Mouse (Mus musculus): ENCODE results near the gene Dffb. TPM values are rescaled to one million over a fixed set of nuclear protein-coding genes. Genes with fewer than 3 reads are reported as not detected.

Gene Dffb
- total RNA-seq (2015) (8.6 and 11.4 TPM in 2 replicates), total RNA-seq (2017) (13.7 and 14.1 TPM in 2 replicates)

GRCm38 (mm10) chr4:153974431-153975291 is at the start of gene Dffb, which contains the start of gene Cep104:
Dffb (minus strand) TSS chr4:153975126.
Cep104 (plus strand) TSS chr4:153975194.
- peak; percentile 81 for ATAC-seq (replicated peaks; ENCODE audit: poor library complexity)

- ATAC-seq (replicated peaks; ENCODE audit: poor library complexity) = peak; percentile 59
Measured at GRCm38 (mm10) chr4:154023754-154024601, 49.1 kb upstream of the Dffb start.

GRCm38 (mm10) chr4:154022844-154023243 is 47.9 kb upstream of the Dffb start:
- no peak for ATAC-seq (replicated peaks; ENCODE audit: poor library complexity)

GRCm38 (mm10) chr4:154022407-154022806 is 47.5 kb upstream of the Dffb start:
- ATAC-seq (replicated peaks; ENCODE audit: poor library complexity) = no peak

- no peak for ATAC-seq (replicated peaks; ENCODE audit: poor library complexity)
Measured at GRCm38 (mm10) chr4:154021432-154021831, 46.5 kb upstream of the Dffb start.

GRCm38 (mm10) chr4:154019571-154019970 is 44.6 kb upstream of the Dffb start:
- peak; percentile 43 for ATAC-seq (replicated peaks; ENCODE audit: poor library complexity)

GRCm38 (mm10) chr4:154015476-154015875 is 40.5 kb upstream of the Dffb start:
- no peak for ATAC-seq (replicated peaks; ENCODE audit: poor library complexity)

- ATAC-seq (replicated peaks; ENCODE audit: poor library complexity) = peak; percentile 53
Measured at GRCm38 (mm10) chr4:154012132-154012882, 37.4 kb upstream of the Dffb start.

- ATAC-seq (replicated peaks; ENCODE audit: poor library complexity) = peak; percentile 88
Measured at GRCm38 (mm10) chr4:154011646-154012089, 36.7 kb upstream of the Dffb start, which contains the start of gene Lrrc47. Lrrc47 (plus strand) TSS chr4:154011731.

- ATAC-seq (replicated peaks; ENCODE audit: poor library complexity) = peak; percentile 43
Measured at GRCm38 (mm10) chr4:154010907-154011645, 36.1 kb upstream of the Dffb start.

- ATAC-seq (replicated peaks; ENCODE audit: poor library complexity) = no peak
Measured at GRCm38 (mm10) chr4:154007759-154008158, 32.8 kb upstream of the Dffb start.

- ATAC-seq (replicated peaks; ENCODE audit: poor library complexity) = no peak
Measured at GRCm38 (mm10) chr4:154006264-154006663, 31.3 kb upstream of the Dffb start.

- ATAC-seq (replicated peaks; ENCODE audit: poor library complexity) = no peak
Measured at GRCm38 (mm10) chr4:154005488-154005887, 30.6 kb upstream of the Dffb start.

GRCm38 (mm10) chr4:153993505-153993904 is 18.6 kb upstream of the Dffb start:
- no peak for ATAC-seq (replicated peaks; ENCODE audit: poor library complexity)

- ATAC-seq (replicated peaks; ENCODE audit: poor library complexity) = no peak
Measured at GRCm38 (mm10) chr4:153992715-153993114, 17.8 kb upstream of the Dffb start.

- no peak for ATAC-seq (replicated peaks; ENCODE audit: poor library complexity)
Measured at GRCm38 (mm10) chr4:153980470-153980869, 5.5 kb upstream of the Dffb start.

GRCm38 (mm10) chr4:153979243-153979642 is 4.3 kb upstream of the Dffb start:
- ATAC-seq (replicated peaks; ENCODE audit: poor library complexity) = no peak

GRCm38 (mm10) chr4:153975768-153976167 is 842 bp upstream of the Dffb start:
- peak; percentile 47 for ATAC-seq (replicated peaks; ENCODE audit: poor library complexity)

- peak; percentile 18 for ATAC-seq (replicated peaks; ENCODE audit: poor library complexity)
Measured at GRCm38 (mm10) chr4:153975292-153975662, 351 bp upstream of the Dffb start.

GRCm38 (mm10) chr4:153968063-153968462 is 6.9 kb downstream of the Dffb start:
- ATAC-seq (replicated peaks; ENCODE audit: poor library complexity) = no peak

Data from megakaryocyte progenitor cell, adult 5-6 weeks (primary cell).